Mouse (Mus musculus) heart, adult 9 months (tissue): ENCODE results near the gene Hivep3.
A peak's percentile ranks its signal among the peaks of the same experiment; 100 is the strongest.

Experiments
- DNase-seq, 2 experiments: peaks; one replicate each; pipeline ENCODE4 v3.0.0; 2022; ENCODE audit warnings: low spot score in 2 of 2

The Hivep3 gene

GRCm38 (mm10) chr4:120101186-120101585 is 367.6 kb downstream of the Hivep3 start:
- no peak for DNase-seq

- peak in 1 of 2 experiments; percentile 46 for DNase-seq
These were observed 371.0 kb downstream of the Hivep3 start for GRCm38 (mm10) chr4:120104599-120104998.

GRCm38 (mm10) chr4:120106362-120106761 is 372.8 kb downstream of the Hivep3 start:
- DNase-seq, result no peak

- DNase-seq, result no peak
These were observed 374.2 kb downstream of the Hivep3 start for GRCm38 (mm10) chr4:120107787-120108186.

- DNase-seq, result no peak
These were observed 381.9 kb downstream of the Hivep3 start for GRCm38 (mm10) chr4:120115516-120115915.

- DNase-seq, result no peak
These were observed 382.7 kb downstream of the Hivep3 start for GRCm38 (mm10) chr4:120116312-120116711.

GRCm38 (mm10) chr4:120120276-120120675 is 386.7 kb downstream of the Hivep3 start:
- DNase-seq, result peak in 1 of 2 experiments; percentile 55

GRCm38 (mm10) chr4:120124656-120125055 is 391.1 kb downstream of the Hivep3 start:
- no peak for DNase-seq

- DNase-seq, result peak; percentile 36 to 63
These were observed 392.5 kb downstream of the Hivep3 start for GRCm38 (mm10) chr4:120126047-120126446.

- DNase-seq, result no peak
These were observed 393.7 kb downstream of the Hivep3 start for GRCm38 (mm10) chr4:120127333-120127732.

GRCm38 (mm10) chr4:120128033-120128432 is 394.4 kb downstream of the Hivep3 start:
- peak; percentile 38 to 68 for DNase-seq

GRCm38 (mm10) chr4:120129233-120129885 is 395.8 kb downstream of the Hivep3 start:
- DNase-seq, result peak in 1 of 2 experiments; percentile 41

- no peak for DNase-seq
These were observed 397.3 kb downstream of the Hivep3 start for GRCm38 (mm10) chr4:120130926-120131325.

GRCm38 (mm10) chr4:120131441-120132220 is 398.0 kb downstream of the Hivep3 start:
- DNase-seq, result peak; percentile 41 to 70

GRCm38 (mm10) chr4:120134223-120134622 is 400.6 kb downstream of the Hivep3 start:
- no peak for DNase-seq

GRCm38 (mm10) chr4:120141810-120142209 is 408.2 kb downstream of the Hivep3 start:
- no peak for DNase-seq

GRCm38 (mm10) chr4:120142905-120143304 is 409.3 kb downstream of the Hivep3 start:
- DNase-seq, result no peak

GRCm38 (mm10) chr4:120144343-120144742 is 410.8 kb downstream of the Hivep3 start:
- DNase-seq, result peak; percentile 69 to 70

- DNase-seq, result no peak
These were observed 412.3 kb downstream of the Hivep3 start for GRCm38 (mm10) chr4:120145931-120146330.

GRCm38 (mm10) chr4:120148291-120149141 is 414.9 kb downstream of the Hivep3 start:
- peak; percentile 66 to 84 for DNase-seq

GRCm38 (mm10) chr4:120149142-120149524 is 415.5 kb downstream of the Hivep3 start:
- DNase-seq, result no peak

GRCm38 (mm10) chr4:120150345-120150920 is 416.8 kb downstream of the Hivep3 start:
- no peak for DNase-seq
